Comparison of ENCODE assay signal across 9 mouse cellular contexts in genomic region chr5:24426556-24427284, GRCm38 (mm10). TPM values are rescaled to one million over a fixed set of nuclear protein-coding genes. Genes with fewer than 3 reads are reported as not detected.
DNase-seq lines count a peak whose midpoint lies in the region; ATAC-seq and TF ChIP-seq lines count a peak whose summit lies in the region.
"Had no signal": no experiment of that assay in that cellular context is flagged by ENCODE, and none has a peak within 500 bp of the region (broad histone marks: within the 10 kb centered on the region; RNA-seq: fewer than 3 reads in every experiment).

No protein-coding gene starts in this region.

- H3K27me3 ChIP-seq in kidney, embryonic 16.5 days (ENCODE audit: insufficient read depth, low read length), result no peaks in the 10 kb centered on the region
- H3K27me3 ChIP-seq in embryonic facial prominence, embryonic 13.5 days, result no peaks in the 10 kb centered on the region
- H3K27me3 ChIP-seq in intestine, postnatal 0 days (replicated peaks; ENCODE audit: control insufficient read depth, insufficient read depth, low read length), result no peaks in the 10 kb centered on the region
- 0 out of 2 replicates have a peak, but pooled peaks cover 3% of the 10 kb centered on the region for H3K27me3 ChIP-seq in neural tube, embryonic 12.5 days (replicated peaks)

- DNase-seq in kidney, postnatal 25 days, result no peak
- no peak for DNase-seq in urinary bladder, postnatal 14 days (ENCODE audit: low spot score)
- no peak for DNase-seq in embryo, embryonic 10 days (ENCODE audit: low spot score)
- DNase-seq in cerebellum, adult 11 months, result no peak
- DNase-seq: gastrocnemius, postnatal 36 days had no signal

- peaks cover 52% of the 10 kb centered on the region for H3K4me1 ChIP-seq in kidney, embryonic 16.5 days (ENCODE audit: insufficient read depth, low read length)
- H3K4me1 ChIP-seq in embryonic facial prominence, embryonic 13.5 days, result peaks cover 52% of the 10 kb centered on the region
- H3K4me1 ChIP-seq in intestine, postnatal 0 days (replicated peaks; ENCODE audit: control insufficient read depth, insufficient read depth, low read length), result peaks cover 10% of the 10 kb centered on the region
- H3K4me1 ChIP-seq in neural tube, embryonic 12.5 days, result peaks cover 54% of the 10 kb centered on the region

- H3K4me3 ChIP-seq in kidney, embryonic 16.5 days (ENCODE audit: low read length), result peak overlapping the region; percentile 70
- H3K4me3 ChIP-seq in embryonic facial prominence, embryonic 13.5 days, result peak overlapping the region; percentile 71
- H3K4me3 ChIP-seq in intestine, postnatal 0 days (ENCODE audit: low read depth, low read length), result peak overlapping the region; percentile 75
- H3K4me3 ChIP-seq in neural tube, embryonic 12.5 days, result peak overlapping the region; percentile 52; the same call in 1 of the 2 replicates

- peaks cover 25% of the 10 kb centered on the region for H3K36me3 ChIP-seq in kidney, embryonic 16.5 days (ENCODE audit: insufficient read depth, low read length)
- H3K36me3 ChIP-seq in embryonic facial prominence, embryonic 13.5 days, result peaks cover 30% of the 10 kb centered on the region
- H3K36me3 ChIP-seq in intestine, postnatal 0 days (ENCODE audit: control insufficient read depth, insufficient read depth), result peaks cover 24% of the 10 kb centered on the region
- H3K36me3 ChIP-seq in neural tube, embryonic 12.5 days, result peaks cover 25% of the 10 kb centered on the region

- no peak for TF ChIP-seq CTCF in intestine, postnatal 0 days (IDR thresholded peaks at IDR 0.05; ENCODE audit: low read depth)

- no peak for ATAC-seq in kidney, embryonic 16.5 days (ENCODE audit: low FRiP score, low TSS enrichment)
- no peak for ATAC-seq in embryonic facial prominence, embryonic 13.5 days (ENCODE audit: insufficient number of reproducible peaks, insufficient read depth, low FRiP score, low TSS enrichment, low read depth)
- no peak for ATAC-seq in intestine, postnatal 0 days
- ATAC-seq in neural tube, embryonic 12.5 days (ENCODE audit: low FRiP score, low read depth), result no peak

- 19% methylated on average over 9 of the region's 9 CpGs for WGBS in kidney, embryonic 16.5 days
- 10% methylated on average over 9 of the region's 9 CpGs for WGBS in embryonic facial prominence, embryonic 13.5 days
- WGBS in intestine, postnatal 0 days, result 5% methylated on average over 9 of the region's 9 CpGs
- whole genome bisulfite sequencing in neural tube, embryonic 12.5 days, result 12% methylated on average over 9 of the region's 9 CpGs

- H3K9ac ChIP-seq in kidney, embryonic 16.5 days (replicated peaks; ENCODE audit: low read length), result peak overlapping the region; percentile 74
- H3K9ac ChIP-seq in embryonic facial prominence, embryonic 13.5 days, result peak overlapping the region; percentile 85
- peak overlapping the region; percentile 63; the same call in 1 of the 2 replicates for H3K9ac ChIP-seq in intestine, postnatal 0 days (ENCODE audit: low read depth, low read length)
- 0 out of 2 replicates have a peak overlapping the region, but pooled peaks have one; percentile 64 for H3K9ac ChIP-seq in neural tube, embryonic 12.5 days

- H3K9me3 ChIP-seq in kidney, embryonic 16.5 days (ENCODE audit: low read length), result no peaks in the 10 kb centered on the region
- no peaks in the 10 kb centered on the region for H3K9me3 ChIP-seq in embryonic facial prominence, embryonic 13.5 days
- H3K9me3 ChIP-seq in intestine, postnatal 0 days (ENCODE audit: control insufficient read depth), result no peaks in the 10 kb centered on the region
- H3K9me3 ChIP-seq in neural tube, embryonic 12.5 days, result no peaks in the 10 kb centered on the region

- H3K27ac ChIP-seq in kidney, embryonic 16.5 days (ENCODE audit: low read length), result peak overlapping the region; percentile 70; the same call in 1 of the 2 replicates
- H3K27ac ChIP-seq in embryonic facial prominence, embryonic 13.5 days, result 0 out of 2 replicates have a peak overlapping the region, but pooled peaks have one; percentile 44
- H3K27ac ChIP-seq in intestine, postnatal 0 days (ENCODE audit: low read depth, low read length), result peak overlapping the region; percentile 88
- no peak overlapping the region for H3K27ac ChIP-seq in neural tube, embryonic 12.5 days

- H3K4me2 ChIP-seq in kidney, embryonic 16.5 days (replicated peaks; ENCODE audit: low read depth, low read length), result peak overlapping the region; percentile 81
- peak overlapping the region; percentile 85 for H3K4me2 ChIP-seq in embryonic facial prominence, embryonic 13.5 days
- H3K4me2 ChIP-seq in intestine, postnatal 0 days (replicated peaks; ENCODE audit: low read depth), result peak overlapping the region; percentile 84
- peak overlapping the region; percentile 86 for H3K4me2 ChIP-seq in neural tube, embryonic 12.5 days (replicated peaks)

RNA-seq across cellular contexts. Expression of gene Slc4a2, which starts 3.1 kb away (rescaled TPM):
- 52.5 and 53.8 TPM in 2 replicates for polyA plus RNA-seq in kidney, embryonic 16.5 days (2015; fragmentation: Nextera tagmentation; extraction: Ambion mirVana)
- polyA plus RNA-seq in embryonic facial prominence, embryonic 13.5 days (2015; fragmentation: Nextera tagmentation; extraction: Ambion mirVana), result 41.0 and 41.2 TPM in 2 replicates
- 29.9 and 30.1 TPM in 2 replicates for polyA plus RNA-seq in intestine, postnatal 0 days (2015; fragmentation: Nextera tagmentation; extraction: Ambion mirVana)
- polyA plus RNA-seq in neural tube, embryonic 12.5 days (2016; fragmentation: Nextera tagmentation; extraction: Ambion mirVana), result 23.0 and 24.3 TPM in 2 replicates

RNA-seq across cellular contexts. Expression of gene Cdk5, which starts 3.4 kb away (rescaled TPM):
- polyA plus RNA-seq in kidney, embryonic 16.5 days (2015; fragmentation: Nextera tagmentation; extraction: Ambion mirVana), result 51.1 and 51.5 TPM in 2 replicates
- polyA plus RNA-seq in embryonic facial prominence, embryonic 13.5 days (2015; fragmentation: Nextera tagmentation; extraction: Ambion mirVana), result 55.7 and 62.1 TPM in 2 replicates
- 28.4 and 29.9 TPM in 2 replicates for polyA plus RNA-seq in intestine, postnatal 0 days (2015; fragmentation: Nextera tagmentation; extraction: Ambion mirVana)
- 75.4 and 79.2 TPM in 2 replicates for polyA plus RNA-seq in neural tube, embryonic 12.5 days (2016; fragmentation: Nextera tagmentation; extraction: Ambion mirVana)

RNA-seq across cellular contexts. Expression of gene Asic3, which starts 13.5 kb away (rescaled TPM):
- 0.40 and 0.55 TPM in 2 replicates for polyA plus RNA-seq in kidney, embryonic 16.5 days (2015; fragmentation: Nextera tagmentation; extraction: Ambion mirVana)
- polyA plus RNA-seq in embryonic facial prominence, embryonic 13.5 days (2015; fragmentation: Nextera tagmentation; extraction: Ambion mirVana), result 3.3 and 3.5 TPM in 2 replicates
- polyA plus RNA-seq in intestine, postnatal 0 days (2015; fragmentation: Nextera tagmentation; extraction: Ambion mirVana), result 0.08 and 0.17 TPM in 2 replicates
- 1.0 and 1.4 TPM in 2 replicates for polyA plus RNA-seq in neural tube, embryonic 12.5 days (2016; fragmentation: Nextera tagmentation; extraction: Ambion mirVana)

RNA-seq across cellular contexts. Expression of gene Fastk, which starts 18.4 kb away (rescaled TPM):
- 143 and 147 TPM in 2 replicates for polyA plus RNA-seq in kidney, embryonic 16.5 days (2015; fragmentation: Nextera tagmentation; extraction: Ambion mirVana)
- polyA plus RNA-seq in embryonic facial prominence, embryonic 13.5 days (2015; fragmentation: Nextera tagmentation; extraction: Ambion mirVana), result 106 and 109 TPM in 2 replicates
- 66.8 and 67.0 TPM in 2 replicates for polyA plus RNA-seq in intestine, postnatal 0 days (2015; fragmentation: Nextera tagmentation; extraction: Ambion mirVana)
- 114 TPM in 2 replicates for polyA plus RNA-seq in neural tube, embryonic 12.5 days (2016; fragmentation: Nextera tagmentation; extraction: Ambion mirVana)

RNA-seq across cellular contexts. Expression of gene Tmub1, which starts 20.9 kb away (rescaled TPM):
- 29.4 and 32.8 TPM in 2 replicates for polyA plus RNA-seq in kidney, embryonic 16.5 days (2015; fragmentation: Nextera tagmentation; extraction: Ambion mirVana)
- polyA plus RNA-seq in embryonic facial prominence, embryonic 13.5 days (2015; fragmentation: Nextera tagmentation; extraction: Ambion mirVana), result 20.2 and 22.8 TPM in 2 replicates
- polyA plus RNA-seq in intestine, postnatal 0 days (2015; fragmentation: Nextera tagmentation; extraction: Ambion mirVana), result 27.5 and 28.8 TPM in 2 replicates
- polyA plus RNA-seq in neural tube, embryonic 12.5 days (2016; fragmentation: Nextera tagmentation; extraction: Ambion mirVana), result 35.3 and 40.0 TPM in 2 replicates
